Mouse (Mus musculus) heart, embryonic 16.5 days (tissue): Measurements from ENCODE around the gene Slc25a29. TPM values are rescaled to one million over a fixed set of nuclear protein-coding genes. Genes with fewer than 3 reads are reported as not detected.

ENCODE experiments used
- ATAC-seq: fragments of 200-750 bp; cut with Nextera tagmentation; replicated peaks from 2 replicates; pipeline ENCODE4 v1.8.0; 2017; ENCODE audit warnings: moderate number of reproducible peaks; ENCODE audit not compliant: insufficient read depth, low FRiP score; ENCODE audit errors: extremely low read depth
- H3K27ac ChIP-seq: fragments of 300-500 bp; sonication (generic); 2 replicates; pipeline ENCODE4 v1.5.1; 2014; ENCODE audit warnings: mild to moderate bottlenecking, low read length, control low read depth, moderate library complexity
- H3K27me3 ChIP-seq: fragments of 300-500 bp; sonication (generic); 2 replicates; pipeline ENCODE4 v1.6.1; 2014; ENCODE audit warnings: low read length, mixed read lengths; ENCODE audit not compliant: control insufficient read depth, insufficient read depth
- H3K36me3 ChIP-seq: fragments of 300-500 bp; sonication (generic); 2 replicates; pipeline ENCODE4 v1.6.1; 2014; ENCODE audit not compliant: control insufficient read depth, insufficient read depth
- H3K4me1 ChIP-seq: fragments of 300-500 bp; sonication (generic); 2 replicates; pipeline ENCODE4 v1.6.1; 2014; ENCODE audit warnings: low read length, mixed read lengths; ENCODE audit not compliant: control insufficient read depth, insufficient read depth
- H3K4me2 ChIP-seq: fragments of 300-500 bp; sonication (generic); 2 replicates; pipeline ENCODE4 v1.6.1; 2014; ENCODE audit warnings: low read depth, mild to moderate bottlenecking, control low read depth, low read length
- H3K4me3 ChIP-seq: fragments of 300-500 bp; sonication (generic); 2 replicates; pipeline ENCODE4 v1.5.1; 2014; ENCODE audit warnings: mild to moderate bottlenecking, control low read depth, low read length
- H3K9ac ChIP-seq: fragments of 300-500 bp; sonication (generic); 2 replicates; pipeline ENCODE4 v1.6.1; 2014; ENCODE audit warnings: low read length, control low read depth
- H3K9me3 ChIP-seq: fragments of 300-500 bp; sonication (generic); replicated peaks from 2 replicates; pipeline ENCODE4 v1.6.1; 2016; ENCODE audit warnings: low read length; ENCODE audit not compliant: control insufficient read depth
- WGBS: fragments of 180-500 bp; shearing (Covaris S2); extraction: QIAGEN DNeasy Blood & Tissue Kit; methylation state at CpG from one replicate; pipeline ENCODE4 v1.1.7; 2014; 5-methylcytosine and 5-hydroxymethylcytosine counted together
- microRNA counts: library from miRNA; unstranded; fragments of <30 nt; microRNA quantifications from one replicate; lab custom pipeline; 2016
- microRNA-seq: library from miRNA; unstranded; fragments of <30 nt; microRNA quantifications from one replicate; pipeline ENCODE4, GENCODE M21; 2017
- polyA plus RNA-seq: library from polyadenylated mRNA; unstranded; fragments of >200 nt; fragmentation: Nextera tagmentation; extraction: Ambion mirVana; gene quantifications from 2 replicates; pipeline ENCODE4 v1.2.1, GENCODE M21; 2015

Gene Slc25a29
- polyA plus RNA-seq, 1 experiment from 2014 or later: 4.3 TPM

GRCm38 (mm10) chr12:108780108-108780877 lies 55.4 kb downstream of the Slc25a29 start:
- H3K9me3 ChIP-seq: peaks cover 21% of the 10 kb centered on the region
- no peak overlapping the region for H3K9ac ChIP-seq
- H3K36me3 ChIP-seq: peaks cover 14% of the 10 kb centered on the region
- no peak for ATAC-seq
- no peaks in the 10 kb centered on the region for H3K27me3 ChIP-seq
- 87% methylated on average over 7 of the region's 7 CpGs for WGBS
- H3K4me2 ChIP-seq: no peak overlapping the region
- H3K4me3 ChIP-seq: no peak overlapping the region
- H3K27ac ChIP-seq: no peak overlapping the region
- H3K4me1 ChIP-seq: no peaks in the 10 kb centered on the region

MicroRNAs encoded within 50 kb of the gene (microRNA counts, 519-probe panel; counts per million panel counts)
- microRNA mmu-miR-345-3p (lab: Ali Mortazavi, UCI): not detected
- 2,326 counts per million, percentile 48 among the panel's probes with 10 or more counts for microRNA mmu-miR-345-5p (lab: Ali Mortazavi, UCI)

Small RNAs within 50 kb of the gene (microRNA-seq; reads per million reads assigned to microRNA genes)
- gene Mir345: 69.7 reads per million, percentile 47 among the genes with 10 or more reads in this experiment

Other genes starting within 250 kb of the Slc25a29 start
- gene Degs2, start 133.6 kb downstream of the Slc25a29 start, polyA plus RNA-seq: 1.5 and 3.0 TPM in 2 replicates
- gene Yy1, start 42.9 kb downstream of the Slc25a29 start, polyA plus RNA-seq: 11.7 and 12.5 TPM in 2 replicates
- 5.8 and 6.6 TPM in 2 replicates for gene Slc25a47, start 163 bp upstream of the Slc25a29 start, polyA plus RNA-seq
- gene Wdr25, start 57.7 kb upstream of the Slc25a29 start, polyA plus RNA-seq: 7.1 and 10.2 TPM in 2 replicates
- 58.1 and 63.0 TPM in 2 replicates for gene Wars, start 58.3 kb upstream of the Slc25a29 start, polyA plus RNA-seq
- gene Begain, start 232.3 kb upstream of the Slc25a29 start, polyA plus RNA-seq: 1.5 and 2.1 TPM in 2 replicates